Mouse (Mus musculus): ENCODE results near the gene Nf2.

- TF ChIP-seq POLR2A (IDR thresholded peaks at IDR 0.05; ENCODE audit: insufficient read length, low read depth) (no peak), MAX (IDR thresholded peaks at IDR 0.05; ENCODE audit: low read depth) (no peak), MYOG (IDR thresholded peaks at IDR 0.05; ENCODE audit: control insufficient read depth in 1 of 3, insufficient read depth in 1 of 3, insufficient read length in 2 of 3, low read depth in 2 of 3) (no peak), SRF (IDR thresholded peaks at IDR 0.05; ENCODE audit: control insufficient read depth, insufficient read length, low read depth) (no peak), MYOD1 (IDR thresholded peaks at IDR 0.05; ENCODE audit: control insufficient read depth in 1 of 3, insufficient read length in 2 of 3, low read depth in 2 of 3) (no peak), CEBPB (IDR thresholded peaks at IDR 0.05; ENCODE audit: insufficient read depth, poor library complexity, severe bottlenecking) (no peak)
These were observed 102.1 kb downstream of the Nf2 start for GRCm38 (mm10) chr11:4747285-4747684.

All from myocyte (in vitro differentiated cells).